25 mouse cellular contexts compared by ENCODE assay signal in genomic region chr2:148624484-148624883, GRCm38 (mm10). TPM values are rescaled to one million over a fixed set of nuclear protein-coding genes. Genes with fewer than 3 reads are reported as not detected.
DNase-seq lines count a peak whose midpoint lies in the region; ATAC-seq lines count a peak whose summit lies in the region.
"Had no signal": no experiment of that assay in that cellular context is flagged by ENCODE, and none has a peak within 500 bp of the region (broad histone marks: within the 10 kb centered on the region; RNA-seq: fewer than 3 reads in every experiment).

No protein-coding gene starts in this region.

- DNase-seq in heart, adult 11 months, result peak; percentile 30
- DNase-seq in spleen, postnatal 36 days (ENCODE audit: low spot score in 2 of 2), result no peak
- no peak for DNase-seq in midbrain, embryonic 11.5 days (ENCODE audit: low spot score, missing footprints)
- no peak for DNase-seq in kidney, adult 8-10 months
- DNase-seq: adrenal gland, adult 8-10 months; adrenal gland, postnatal 14 days; adrenal gland, postnatal 36 days; cerebellum, adult 11-12 months; cerebellum, adult 2 months; cerebellum, adult 9-10 months; cerebellum, postnatal 10 days; cerebellum, postnatal 25 days; embryo, embryonic 11 days had no signal

- no peak for ATAC-seq in heart, embryonic 11.5 days (replicated peaks; ENCODE audit: insufficient number of reproducible peaks, low FRiP score, low TSS enrichment)
- peak; percentile 57 for ATAC-seq in common myeloid progenitor, adult 5-6 weeks (replicated peaks; ENCODE audit: low read depth, poor library complexity, severe bottlenecking)
- peak; percentile 56 to 69 for ATAC-seq in hematopoietic stem cell, adult 5-6 weeks (replicated peaks in 1 of 2; ENCODE audit: insufficient read depth in 1 of 2, low FRiP score in 2 of 2, low TSS enrichment in 1 of 2, low read depth in 1 of 2, poor library complexity in 2 of 2, severe bottlenecking in 2 of 2)
- ATAC-seq in midbrain, embryonic 11.5 days (ENCODE audit: low FRiP score), result no peak
- ATAC-seq: activated CD4-positive, CD25-positive, alpha-beta regulatory T cell, adult 4 months; forebrain, embryonic 14.5 days; forebrain, embryonic 16.5 days; Patski had no signal

- H3K27me3 ChIP-seq in heart, embryonic 11.5 days (ENCODE audit: control insufficient read depth, insufficient read depth, low read length), result no peaks in the 10 kb centered on the region
- H3K27me3 ChIP-seq in midbrain, embryonic 11.5 days (ENCODE audit: control insufficient read depth, insufficient read depth, low read length), result no peaks in the 10 kb centered on the region
- H3K27me3 ChIP-seq: embryonic facial prominence, embryonic 13.5 days; embryonic facial prominence, embryonic 15.5 days; Patski had no signal

- H3K27ac ChIP-seq in heart, embryonic 11.5 days (ENCODE audit: low read depth, low read length), result no peak overlapping the region
- H3K27ac ChIP-seq in midbrain, embryonic 11.5 days (ENCODE audit: low read depth, low read length), result no peak overlapping the region
- H3K27ac ChIP-seq: embryonic facial prominence, embryonic 13.5 days; embryonic facial prominence, embryonic 15.5 days; forebrain, embryonic 10.5 days had no signal

- WGBS in heart, embryonic 11.5 days (ENCODE audit: insufficient replicate concordance), result 83% methylated on average over 3 of the region's 3 CpGs
- 93% methylated on average over 3 of the region's 3 CpGs for WGBS in midbrain, embryonic 11.5 days

- H3K4me2 ChIP-seq in heart, embryonic 11.5 days, result no peak overlapping the region
- H3K4me2 ChIP-seq in midbrain, embryonic 11.5 days, result no peak overlapping the region
- H3K4me2 ChIP-seq: embryonic facial prominence, embryonic 13.5 days; embryonic facial prominence, embryonic 15.5 days had no signal

- H3K4me3 ChIP-seq in heart, embryonic 11.5 days (ENCODE audit: low read depth, low read length), result no peak overlapping the region
- no peak overlapping the region for H3K4me3 ChIP-seq in midbrain, embryonic 11.5 days (ENCODE audit: low read depth, low read length)
- H3K4me3 ChIP-seq: embryonic facial prominence, embryonic 13.5 days; embryonic facial prominence, embryonic 15.5 days; erythroblast, embryonic 14.5 days; forebrain, embryonic 10.5 days had no signal

- no peak overlapping the region for H3K9ac ChIP-seq in heart, embryonic 11.5 days (ENCODE audit: low read depth, low read length)
- H3K9ac ChIP-seq in midbrain, embryonic 11.5 days (ENCODE audit: low read length), result no peak overlapping the region
- H3K9ac ChIP-seq: embryonic facial prominence, embryonic 13.5 days; embryonic facial prominence, embryonic 15.5 days had no signal

- no peaks in the 10 kb centered on the region for H3K4me1 ChIP-seq in heart, embryonic 11.5 days (ENCODE audit: control insufficient read depth, insufficient read depth, low read length)
- no peaks in the 10 kb centered on the region for H3K4me1 ChIP-seq in midbrain, embryonic 11.5 days (ENCODE audit: control insufficient read depth, insufficient read depth, low read length)
- H3K4me1 ChIP-seq: embryonic facial prominence, embryonic 13.5 days; embryonic facial prominence, embryonic 15.5 days; forebrain, embryonic 10.5 days had no signal

- H3K36me3 ChIP-seq in heart, embryonic 11.5 days (ENCODE audit: control insufficient read depth, insufficient read depth, low read length), result no peaks in the 10 kb centered on the region
- H3K36me3 ChIP-seq in midbrain, embryonic 11.5 days (ENCODE audit: control insufficient read depth, insufficient read depth, low read length), result no peaks in the 10 kb centered on the region
- H3K36me3 ChIP-seq: embryonic facial prominence, embryonic 13.5 days; embryonic facial prominence, embryonic 15.5 days; forebrain, embryonic 10.5 days; G1E had no signal

- no peaks in the 10 kb centered on the region for H3K9me3 ChIP-seq in heart, embryonic 11.5 days (replicated peaks; ENCODE audit: control insufficient read depth, low read length)
- H3K9me3 ChIP-seq in midbrain, embryonic 11.5 days (ENCODE audit: control insufficient read depth, low read length), result no peaks in the 10 kb centered on the region
- H3K9me3 ChIP-seq: embryonic facial prominence, embryonic 13.5 days; embryonic facial prominence, embryonic 15.5 days; forebrain, embryonic 10.5 days had no signal

RNA-seq across cellular contexts. Expression of gene Nxt1, which starts 47.9 kb away (rescaled TPM):
- 71.3 and 71.6 TPM in 2 replicates for polyA plus RNA-seq in heart, embryonic 11.5 days (2014; fragmentation: Nextera tagmentation; extraction: Ambion mirVana)
- 34.9 and 40.3 TPM in 2 replicates for total RNA-seq in common myeloid progenitor, adult 5-6 weeks (2017)
- 21.9 and 39.3 TPM in 2 replicates for total RNA-seq in hematopoietic stem cell, adult 5-6 weeks (2017)
- 122 and 133 TPM in 2 replicates for polyA plus RNA-seq in midbrain, embryonic 11.5 days (2014; fragmentation: Nextera tagmentation; extraction: Ambion mirVana)

RNA-seq across cellular contexts. Expression of gene Gzf1, which starts 56.3 kb away (rescaled TPM):
- polyA plus RNA-seq in heart, embryonic 11.5 days (2014; fragmentation: Nextera tagmentation; extraction: Ambion mirVana), result 14.7 and 16.2 TPM in 2 replicates
- 14.1 and 20.6 TPM in 2 replicates for total RNA-seq in common myeloid progenitor, adult 5-6 weeks (2017)
- total RNA-seq in hematopoietic stem cell, adult 5-6 weeks (2017), result 17.4 and 22.4 TPM in 2 replicates
- 27.5 and 29.1 TPM in 2 replicates for polyA plus RNA-seq in midbrain, embryonic 11.5 days (2014; fragmentation: Nextera tagmentation; extraction: Ambion mirVana)

Comparison
In these comparisons a context has a peak if more than half of its experiments do, and no peak if none do; other contexts are left out.
1. ATAC-seq: peak in common myeloid progenitor, adult 5-6 weeks (single experiment) and hematopoietic stem cell, adult 5-6 weeks (2 of 2); none in heart, embryonic 11.5 days (single experiment) and midbrain, embryonic 11.5 days (single experiment).